Mouse (Mus musculus): ENCODE data around the gene Pawr. TPM values are rescaled to one million over a fixed set of nuclear protein-coding genes. Genes with fewer than 3 reads are reported as not detected.
"Not testable (repeated sequence)": the region's sequence is repeated elsewhere in the genome, so short reads cannot be mapped to it uniquely, and the experiment has no call there.

Pawr gene
- polyA plus RNA-seq, 1 experiment, result 3.9 TPM

DNA sequence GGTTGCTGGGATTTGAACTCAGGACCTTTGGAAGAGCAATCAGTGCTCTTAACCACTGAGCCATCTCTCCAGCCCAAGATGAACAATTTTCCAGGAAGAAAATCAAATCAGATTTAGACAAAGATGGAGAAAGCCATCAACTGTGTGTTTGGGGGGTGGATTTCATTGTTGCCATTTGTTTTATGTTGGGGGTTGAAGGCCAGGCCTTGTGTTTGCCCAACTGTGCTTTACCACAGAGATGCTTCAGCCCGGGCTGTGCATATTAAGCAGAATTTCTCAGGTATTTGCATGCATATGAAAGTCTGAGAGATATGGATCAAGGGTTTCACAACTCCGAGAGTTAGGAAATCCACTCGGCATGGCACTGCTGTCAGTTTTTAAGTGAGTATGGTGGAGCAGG, 20.5 kb upstream of the Pawr start:
- DNase-seq (ENCODE audit: extremely low spot score in 1 of 2, low spot score in 1 of 2), result no peak

DNA sequence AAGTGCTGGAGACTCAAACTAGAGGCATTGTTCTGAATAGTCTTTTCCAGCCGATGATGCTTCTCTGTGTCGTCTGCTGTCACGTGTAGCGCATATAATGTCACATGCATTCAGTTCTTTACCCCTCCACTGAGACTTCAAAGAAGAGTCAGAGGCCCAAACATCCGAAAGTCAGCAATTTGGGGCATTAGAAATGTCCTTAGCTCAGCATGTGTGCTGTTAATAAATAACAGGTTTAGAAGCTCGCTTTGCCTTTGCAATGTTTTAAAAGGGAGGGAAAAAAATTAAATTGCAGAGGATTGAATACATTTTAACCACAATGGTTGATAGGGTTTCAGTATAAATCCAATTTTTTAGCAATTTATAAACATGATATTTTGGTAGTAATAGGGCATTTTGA, 18.1 kb upstream of the Pawr start:
- DNase-seq (ENCODE audit: extremely low spot score in 1 of 2, low spot score in 1 of 2), result no peak

DNA sequence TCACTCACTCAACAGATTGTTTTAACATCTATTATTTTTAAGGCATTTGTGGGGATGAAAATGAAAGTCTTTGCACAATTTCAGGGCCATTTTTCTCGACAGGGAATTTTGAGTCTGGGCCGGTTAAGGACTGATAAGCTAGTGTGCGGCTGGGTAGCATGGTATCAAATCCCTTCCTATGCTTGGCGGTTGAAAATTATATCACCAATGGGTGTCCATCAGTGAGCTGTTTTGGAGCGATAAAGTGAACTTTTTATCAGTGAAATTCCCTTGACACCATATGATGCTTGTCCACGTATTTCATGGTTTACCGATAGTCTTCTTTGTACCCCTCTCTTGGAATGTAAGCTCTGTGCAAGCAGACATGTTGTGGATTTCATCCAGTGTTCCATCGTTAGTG, 17.5 kb upstream of the Pawr start:
- no peak for DNase-seq (ENCODE audit: extremely low spot score in 1 of 2, low spot score in 1 of 2)

- no peak for DNase-seq (ENCODE audit: extremely low spot score in 1 of 2, low spot score in 1 of 2)
Observed at GRCm38 (mm10) chr10:108315236-108315635, 16.7 kb upstream of the Pawr start.

DNA sequence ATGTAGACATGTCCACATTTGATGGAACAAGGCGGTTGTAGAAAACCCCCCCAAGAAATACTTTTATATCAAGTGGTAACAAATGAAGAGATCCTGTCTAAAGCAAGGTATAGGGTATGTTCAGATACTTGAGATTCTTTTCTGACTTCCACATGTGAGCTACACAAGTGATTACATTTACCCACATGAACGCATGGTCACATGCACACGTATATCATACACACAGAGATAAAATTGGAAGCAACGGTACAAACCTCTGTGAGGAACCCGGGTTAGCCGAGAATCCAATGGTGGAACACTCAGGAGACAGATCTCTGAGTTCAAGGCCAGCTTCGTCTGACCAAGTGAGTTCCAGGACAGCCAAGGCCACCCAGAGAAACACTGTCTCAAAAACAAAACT, 3.6 kb upstream of the Pawr start:
- DNase-seq (ENCODE audit: extremely low spot score in 1 of 2, low spot score in 1 of 2), result no peak

DNA sequence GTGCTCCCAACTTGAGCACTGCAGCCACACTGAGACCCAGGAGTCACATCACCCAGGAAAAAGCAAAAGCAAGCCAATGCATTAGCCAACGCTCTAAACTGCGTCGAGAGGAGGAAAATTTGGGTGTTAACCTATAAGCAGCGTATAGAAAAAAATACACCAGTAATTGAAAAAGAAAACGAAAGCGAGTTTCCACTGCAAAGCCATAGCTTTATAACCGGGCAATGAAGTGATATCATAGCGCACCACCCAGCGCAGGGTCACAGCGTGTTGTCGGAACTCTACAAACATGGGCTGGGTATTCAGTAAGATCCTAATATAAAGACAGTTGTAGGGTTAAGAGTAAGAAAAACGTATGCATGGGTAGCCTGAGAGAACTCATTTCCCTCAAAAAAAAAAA, 2.9 kb upstream of the Pawr start:
- DNase-seq (ENCODE audit: extremely low spot score in 1 of 2, low spot score in 1 of 2), result no peak

GRCm38 (mm10) chr10:108329771-108330170, 2.1 kb upstream of the Pawr start:
- no peak for DNase-seq (ENCODE audit: extremely low spot score in 1 of 2, low spot score in 1 of 2)

- no peak for DNase-seq (ENCODE audit: extremely low spot score in 1 of 2, low spot score in 1 of 2)
Observed at GRCm38 (mm10) chr10:108330964-108331363, 957 bp upstream of the Pawr start.

- peak in 1 of 2 experiments; percentile 32 for DNase-seq (ENCODE audit: extremely low spot score in 1 of 2, low spot score in 1 of 2)
Observed at GRCm38 (mm10) chr10:108332571-108333541, 935 bp downstream of the Pawr start.

GRCm38 (mm10) chr10:108333642-108334041, 1.7 kb downstream of the Pawr start:
- DNase-seq (ENCODE audit: extremely low spot score in 1 of 2, low spot score in 1 of 2), result no peak

DNA sequence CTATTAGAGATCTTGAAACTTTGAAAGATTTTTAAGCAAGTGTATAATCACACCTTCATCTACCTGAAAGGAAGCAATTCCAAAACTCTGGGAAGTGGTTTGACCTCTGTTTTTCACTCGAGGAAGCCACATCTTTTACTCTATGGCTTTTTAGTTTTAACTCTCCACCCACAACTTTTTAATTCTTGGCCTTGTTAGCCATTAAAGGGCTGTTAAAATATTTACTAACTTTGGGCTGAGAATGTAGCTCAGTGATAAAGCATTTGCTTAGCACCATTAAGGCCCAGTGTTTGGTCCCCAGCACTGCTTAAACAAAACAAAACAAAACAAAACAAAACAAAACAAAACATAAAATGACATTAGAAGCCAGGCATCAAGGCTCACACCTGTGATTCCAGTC, 2.2 kb downstream of the Pawr start:
- DNase-seq (ENCODE audit: extremely low spot score in 1 of 2, low spot score in 1 of 2), result no peak

- no peak for DNase-seq (ENCODE audit: extremely low spot score in 1 of 2, low spot score in 1 of 2)
Observed at GRCm38 (mm10) chr10:108335736-108336292, 3.9 kb downstream of the Pawr start.

- no peak for DNase-seq (ENCODE audit: extremely low spot score in 1 of 2, low spot score in 1 of 2)
Observed at GRCm38 (mm10) chr10:108336581-108336980, 4.7 kb downstream of the Pawr start.

DNA sequence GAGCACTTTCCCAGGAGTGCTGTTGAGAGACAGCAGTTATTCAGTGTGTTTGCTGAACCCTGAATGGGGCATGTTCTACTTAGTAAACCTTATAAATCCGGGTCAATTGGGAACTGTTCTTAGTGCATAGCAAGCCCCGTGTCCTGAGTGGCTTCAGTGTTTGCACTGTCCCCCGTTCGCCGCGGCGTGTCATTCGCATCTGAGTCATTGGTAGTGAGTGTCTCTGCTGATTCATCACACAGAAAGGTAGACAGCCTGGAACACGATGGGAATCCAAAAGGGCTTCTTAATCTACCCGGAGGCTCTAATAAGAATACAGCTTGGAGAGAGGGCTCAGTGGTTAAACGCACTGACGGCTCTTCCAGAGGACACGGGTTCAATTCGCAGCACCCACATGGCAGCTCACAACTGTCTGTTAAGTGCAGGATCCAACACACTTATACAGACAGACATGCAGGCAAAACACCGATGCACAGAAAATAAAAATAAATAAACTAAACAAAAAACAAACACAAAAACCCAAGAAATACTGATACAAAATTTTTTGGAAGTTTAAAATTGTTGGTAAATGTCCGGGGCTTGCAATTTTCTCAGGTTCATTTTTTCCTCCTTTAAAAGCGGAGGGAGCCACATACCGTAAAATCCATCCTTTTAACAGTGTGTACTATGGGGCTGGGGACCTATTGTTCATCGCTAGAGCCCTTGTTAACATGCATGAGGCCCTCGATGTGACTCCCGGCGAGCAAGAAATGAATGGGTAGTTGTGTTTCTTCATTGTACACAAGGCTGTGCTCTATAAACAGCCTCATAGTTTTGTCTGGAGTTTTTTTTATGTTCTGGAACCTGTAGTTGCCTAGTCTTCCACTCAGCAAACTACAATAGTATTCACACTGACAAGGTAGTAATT, 6.4 kb downstream of the Pawr start:
- no peak for DNase-seq (ENCODE audit: extremely low spot score in 1 of 2, low spot score in 1 of 2)

DNA sequence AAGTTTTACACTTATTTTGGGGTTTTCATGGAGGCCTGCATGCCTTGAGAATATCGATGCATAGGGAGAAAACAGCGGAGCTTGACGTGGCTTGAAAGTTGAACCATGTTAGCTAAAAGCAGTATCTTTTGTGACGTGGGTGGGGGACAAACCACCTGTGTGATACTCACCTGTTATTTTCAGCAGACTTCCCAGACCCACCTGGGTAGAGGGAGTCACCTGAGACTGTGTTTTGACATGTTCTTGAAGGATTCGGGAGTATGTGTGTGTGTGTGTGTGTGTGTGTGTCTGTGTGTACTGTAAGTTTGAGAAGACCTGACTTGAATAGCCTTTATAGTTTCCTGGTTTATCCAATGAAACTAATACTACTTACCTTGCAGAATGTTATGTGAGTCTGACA, 7.2 kb downstream of the Pawr start:
- DNase-seq (ENCODE audit: extremely low spot score in 1 of 2, low spot score in 1 of 2), result no peak

GRCm38 (mm10) chr10:108339872-108340271, 8.0 kb downstream of the Pawr start:
- no peak for DNase-seq (ENCODE audit: extremely low spot score in 1 of 2, low spot score in 1 of 2)

- DNase-seq (ENCODE audit: extremely low spot score in 1 of 2, low spot score in 1 of 2), result no peak
Observed at GRCm38 (mm10) chr10:108343734-108344133, 11.8 kb downstream of the Pawr start.

DNA sequence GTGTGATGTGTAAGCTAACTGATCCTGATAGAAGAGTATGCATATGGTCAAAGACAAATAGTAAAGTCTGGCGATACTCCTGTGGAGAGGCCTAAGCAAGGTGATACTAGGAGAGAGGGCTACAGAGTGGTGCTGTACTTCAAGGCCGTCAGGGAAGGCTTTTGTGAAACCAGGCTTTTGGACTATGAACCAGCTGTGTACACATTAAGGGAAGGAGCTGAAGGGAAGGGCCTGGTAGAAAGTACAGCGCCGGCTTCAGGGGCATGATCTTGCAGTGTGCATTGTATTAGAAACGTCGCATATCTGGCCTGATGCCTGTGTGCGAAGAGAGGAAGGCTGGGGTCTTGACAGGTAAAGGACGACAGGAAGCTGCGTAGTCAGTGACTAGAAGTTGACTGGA, 13.2 kb downstream of the Pawr start:
- DNase-seq (ENCODE audit: extremely low spot score in 1 of 2, low spot score in 1 of 2), result no peak

GRCm38 (mm10) chr10:108346301-108346700, 14.4 kb downstream of the Pawr start:
- DNase-seq (ENCODE audit: extremely low spot score in 1 of 2, low spot score in 1 of 2), result not testable (repeated sequence)

GRCm38 (mm10) chr10:108350125-108351070, 18.5 kb downstream of the Pawr start:
- no peak for DNase-seq (ENCODE audit: extremely low spot score in 1 of 2, low spot score in 1 of 2)
